Comparison of ENCODE assay signal across 10 mouse cellular contexts in genomic region chr6:60950415-60950814, GRCm38 (mm10). TPM values are rescaled to one million over a fixed set of nuclear protein-coding genes. Genes with fewer than 3 reads are reported as not detected.
DNase-seq lines count a peak whose midpoint lies in the region; ATAC-seq and TF ChIP-seq lines count a peak whose summit lies in the region.
"Had no signal": no experiment of that assay in that cellular context is flagged by ENCODE, and none has a peak within 500 bp of the region (broad histone marks: within the 10 kb centered on the region; RNA-seq: fewer than 3 reads in every experiment).

No protein-coding gene starts in this region.

- intact Hi-C loops in left cerebral cortex, postnatal 36 days (cut with DNase I) = loop anchor here (5.0 kb wide), 1 partner anchor 268 kb away; no protein-coding TSS in a partner anchor

- H3K4me3 ChIP-seq in hindbrain, postnatal 0 days (ENCODE audit: low read length) = no peak overlapping the region
- H3K4me3 ChIP-seq in hindbrain, embryonic 14.5 days (replicated peaks; ENCODE audit: low read length) = no peak overlapping the region
- no peak overlapping the region for H3K4me3 ChIP-seq in G1E (ENCODE audit: low read depth, low read length)
- no peak overlapping the region for H3K4me3 ChIP-seq in forebrain, postnatal 0 days (ENCODE audit: low read depth, low read length)
- H3K4me3 ChIP-seq: embryonic facial prominence, embryonic 15.5 days; lung, embryonic 15.5 days had no signal

- no peaks in the 10 kb centered on the region for H3K9me3 ChIP-seq in hindbrain, postnatal 0 days (ENCODE audit: low read length)
- H3K9me3 ChIP-seq in hindbrain, embryonic 14.5 days (ENCODE audit: control insufficient read depth, low read length) = no peaks in the 10 kb centered on the region
- H3K9me3 ChIP-seq in G1E (replicated peaks) = no peaks in the 10 kb centered on the region
- no peaks in the 10 kb centered on the region for H3K9me3 ChIP-seq in forebrain, postnatal 0 days (ENCODE audit: low read length)
- H3K9me3 ChIP-seq: embryonic facial prominence, embryonic 15.5 days; lung, embryonic 15.5 days had no signal

- peak; percentile 55 for DNase-seq in hindbrain, postnatal 0 days (ENCODE audit: low spot score)
- DNase-seq in hindbrain, embryonic 14.5 days (ENCODE audit: low spot score) = no peak
- peak; percentile 4 for DNase-seq in G1E (ENCODE audit: low spot score)
- DNase-seq in c-Kit-positive CD71-positive TER-119-positive erythroid progenitor cells, embryonic 14.5 days (ENCODE audit: low spot score) = peak; percentile 53
- DNase-seq in forebrain, postnatal 0 days = peak; percentile 10
- peak; percentile 8 to 24 for DNase-seq in left cerebral cortex, postnatal 36 days (ENCODE audit: low spot score in 2 of 2)
- DNase-seq in retina, adult 2 months (ENCODE audit: low read depth, low spot score) = peak; percentile 15
- DNase-seq in heart, adult 9 months (ENCODE audit: low spot score in 2 of 2) = no peak

- no peaks in the 10 kb centered on the region for H3K27me3 ChIP-seq in hindbrain, postnatal 0 days (ENCODE audit: insufficient read depth, low read length)
- H3K27me3 ChIP-seq in hindbrain, embryonic 14.5 days (ENCODE audit: control insufficient read depth, insufficient read depth, low read length) = no peaks in the 10 kb centered on the region
- no peaks in the 10 kb centered on the region for H3K27me3 ChIP-seq in G1E (ENCODE audit: insufficient read depth, low read length)
- H3K27me3 ChIP-seq in forebrain, postnatal 0 days (ENCODE audit: insufficient read depth, low read length) = no peaks in the 10 kb centered on the region
- H3K27me3 ChIP-seq: embryonic facial prominence, embryonic 15.5 days; lung, embryonic 15.5 days had no signal

- H3K36me3 ChIP-seq in hindbrain, postnatal 0 days (ENCODE audit: insufficient read depth, low read length) = no peaks in the 10 kb centered on the region
- H3K36me3 ChIP-seq in hindbrain, embryonic 14.5 days (replicated peaks; ENCODE audit: control insufficient read depth, insufficient read depth) = no peaks in the 10 kb centered on the region
- H3K36me3 ChIP-seq in G1E (replicated peaks) = no peaks in the 10 kb centered on the region
- H3K36me3 ChIP-seq in forebrain, postnatal 0 days (ENCODE audit: insufficient read depth) = no peaks in the 10 kb centered on the region
- H3K36me3 ChIP-seq: embryonic facial prominence, embryonic 15.5 days; lung, embryonic 15.5 days had no signal

- ATAC-seq in hindbrain, postnatal 0 days = no peak
- no peak for ATAC-seq in hindbrain, embryonic 14.5 days (ENCODE audit: low FRiP score)
- peak; percentile 90 for ATAC-seq in G1E (ENCODE audit: extremely low read depth, insufficient number of reproducible peaks, low FRiP score, poor library complexity, severe bottlenecking)
- ATAC-seq in forebrain, postnatal 0 days = no peak

- H3K4me2 ChIP-seq in hindbrain, postnatal 0 days (ENCODE audit: low read depth, low read length) = no peak overlapping the region
- no peak overlapping the region for H3K4me2 ChIP-seq in hindbrain, embryonic 14.5 days (replicated peaks)
- H3K4me2 ChIP-seq in forebrain, postnatal 0 days (ENCODE audit: low read depth) = no peak overlapping the region
- H3K4me2 ChIP-seq: embryonic facial prominence, embryonic 15.5 days; lung, embryonic 15.5 days had no signal

- H3K9ac ChIP-seq in hindbrain, postnatal 0 days (replicated peaks; ENCODE audit: low read length) = no peak overlapping the region
- H3K9ac ChIP-seq in hindbrain, embryonic 14.5 days = no peak overlapping the region
- H3K9ac ChIP-seq in forebrain, postnatal 0 days = no peak overlapping the region
- H3K9ac ChIP-seq: embryonic facial prominence, embryonic 15.5 days; lung, embryonic 15.5 days had no signal

- peak; percentile 71 for TF ChIP-seq CTCF in hindbrain, postnatal 0 days (IDR thresholded peaks at IDR 0.05; ENCODE audit: low read depth)
- peak; percentile 41 for TF ChIP-seq CTCF in G1E (IDR thresholded peaks at IDR 0.05; ENCODE audit: low read depth, low read length)
- peak; percentile 71 for TF ChIP-seq CTCF in forebrain, postnatal 0 days (IDR thresholded peaks at IDR 0.05; ENCODE audit: low read depth)

- 56% methylated on average over 3 of the region's 3 CpGs for WGBS in hindbrain, postnatal 0 days
- 62% methylated on average over 3 of the region's 3 CpGs for WGBS in hindbrain, embryonic 14.5 days
- WGBS in forebrain, postnatal 0 days = 60% methylated on average over 3 of the region's 3 CpGs

- no peak overlapping the region for H3K27ac ChIP-seq in hindbrain, postnatal 0 days
- H3K27ac ChIP-seq in hindbrain, embryonic 14.5 days = no peak overlapping the region
- H3K27ac ChIP-seq in forebrain, postnatal 0 days (ENCODE audit: low read depth, low read length) = no peak overlapping the region
- H3K27ac ChIP-seq: embryonic facial prominence, embryonic 15.5 days; lung, embryonic 15.5 days had no signal

- no peaks in the 10 kb centered on the region for H3K4me1 ChIP-seq in hindbrain, postnatal 0 days (ENCODE audit: insufficient read depth, low read length)
- no peaks in the 10 kb centered on the region for H3K4me1 ChIP-seq in hindbrain, embryonic 14.5 days (replicated peaks; ENCODE audit: control insufficient read depth, insufficient read depth, low read length)
- no peaks in the 10 kb centered on the region for H3K4me1 ChIP-seq in G1E (ENCODE audit: insufficient read depth, low read depth, low read length)
- H3K4me1 ChIP-seq in forebrain, postnatal 0 days (ENCODE audit: insufficient read depth) = no peaks in the 10 kb centered on the region
- H3K4me1 ChIP-seq: embryonic facial prominence, embryonic 15.5 days; lung, embryonic 15.5 days had no signal

RNA-seq across cellular contexts. Expression of gene Mmrn1, which starts 25.6 kb away (rescaled TPM):
- total RNA-seq in hindbrain, postnatal 0 days (2014; rRNA removed) = 0.58 and 1.9 TPM in 2 replicates
- polyA plus RNA-seq in hindbrain, postnatal 0 days (2015; fragmentation: Nextera tagmentation; extraction: Ambion mirVana) = 0.82 and 1.1 TPM in 2 replicates
- polyA plus RNA-seq in hindbrain, embryonic 14.5 days (2014; fragmentation: Nextera tagmentation; extraction: Ambion mirVana) = 3.7 and 4.2 TPM in 2 replicates
- not detected in 2 replicates for total RNA-seq in G1E (2014; fragmentation: Nextera tagmentation)
- 0.11 and 0.17 TPM in 2 replicates for total RNA-seq in G1E (2017)
- polyA plus RNA-seq in G1E (2012) = not detected in 2 replicates
- 2.1 and 2.2 TPM in 2 replicates for total RNA-seq in forebrain, postnatal 0 days (2014; rRNA removed)
- polyA plus RNA-seq in forebrain, postnatal 0 days (2015; fragmentation: Nextera tagmentation; extraction: Ambion mirVana) = 1.0 and 1.6 TPM in 2 replicates
- total RNA-seq in left cerebral cortex, postnatal 36 days (2021) = under 1 TPM; 0.12 to 0.20 TPM

Comparison
In these comparisons a context has a peak if more than half of its experiments do, and no peak if none do; other contexts are left out.
1. DNase-seq: peak in hindbrain, postnatal 0 days (single experiment), G1E (single experiment), c-Kit-positive CD71-positive TER-119-positive erythroid progenitor cells, embryonic 14.5 days (single experiment), forebrain, postnatal 0 days (single experiment), left cerebral cortex, postnatal 36 days (2 of 2) and retina, adult 2 months (single experiment); none in hindbrain, embryonic 14.5 days (single experiment) and heart, adult 9 months (0 of 2).
2. Peak in every context shown above with its lines, with median percentiles within 50 percentile points of each other: CTCF ChIP-seq.